Mouse (Mus musculus): ENCODE results near the gene Slc39a5.

- no peak for TF ChIP-seq CTCF (IDR thresholded peaks at IDR 0.05; ENCODE audit: extremely low read depth, insufficient read depth, insufficient read length, insufficient replicate concordance)
- no peak for TF ChIP-seq POLR2A (IDR thresholded peaks at IDR 0.05; ENCODE audit: low read depth, low read length)
These were observed 32.4 kb upstream of the Slc39a5 start for GRCm38 (mm10) chr10:128433417-128433816.

Measured in spleen, adult 2 months (tissue).